Mouse (Mus musculus): ENCODE results near the gene Ptpn7.
"Not testable (repeated sequence)": the region's sequence is repeated elsewhere in the genome, so short reads cannot be mapped to it uniquely, and the experiment has no call there.

The Ptpn7 gene

GRCm38 (mm10) chr1:135186427-135186826 is 53.9 kb downstream of the Ptpn7 start:
- DNase-seq (ENCODE audit: low spot score in 2 of 2): no peak

- not testable (repeated sequence) for DNase-seq (ENCODE audit: low spot score in 2 of 2)
Observed at GRCm38 (mm10) chr1:135187016-135187415, 54.5 kb downstream of the Ptpn7 start.

- no peak for DNase-seq (ENCODE audit: low spot score in 2 of 2)
Observed at GRCm38 (mm10) chr1:135188197-135188596, 55.7 kb downstream of the Ptpn7 start.

GRCm38 (mm10) chr1:135189186-135189585 is 56.7 kb downstream of the Ptpn7 start:
- no peak for DNase-seq (ENCODE audit: low spot score in 2 of 2)

GRCm38 (mm10) chr1:135194335-135194734 is 61.8 kb downstream of the Ptpn7 start:
- not testable (repeated sequence) for DNase-seq (ENCODE audit: low spot score in 2 of 2)

All from urinary bladder, postnatal 4 days (tissue).